Mouse (Mus musculus): ENCODE measurements around the gene Nell2.

DNA sequence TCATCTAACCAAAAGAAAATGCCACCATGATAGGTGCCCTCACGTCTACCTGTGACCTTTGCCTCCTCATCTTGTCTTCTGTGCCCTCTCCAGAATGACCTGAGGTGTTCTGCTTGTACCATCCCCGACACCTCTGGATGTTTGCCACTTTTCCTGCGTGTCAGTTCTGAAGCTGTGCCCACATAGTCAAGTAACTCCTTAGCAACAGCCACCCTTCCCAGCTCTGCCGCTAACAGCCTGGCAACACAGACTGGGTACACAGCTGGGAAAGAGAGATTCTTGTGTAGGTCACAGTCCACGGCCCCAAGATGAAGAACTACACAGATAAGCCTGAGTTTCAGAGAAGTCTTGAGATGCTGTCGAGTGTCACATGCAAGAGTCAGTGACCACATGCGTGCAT is 103.3 kb downstream of the Nell2 start:
- no peak for TF ChIP-seq POLR2A (IDR thresholded peaks at IDR 0.05; ENCODE audit: extremely low read depth, insufficient read depth, low read length)
- no peak for TF ChIP-seq CTCF (IDR thresholded peaks at IDR 0.05; ENCODE audit: extremely low read depth, insufficient read depth, low read length)

All from cortical plate, adult 2 months (tissue).